Mouse (Mus musculus) G1E (cell line): ENCODE measurements around the gene Armh3. TPM values are rescaled to one million over a fixed set of nuclear protein-coding genes. Genes with fewer than 3 reads are reported as not detected.

Experiments
- ATAC-seq: 2 replicates; pipeline ENCODE4 v1.8.0; 2016; ENCODE audit warnings: mild to moderate bottlenecking; ENCODE audit not compliant: insufficient number of reproducible peaks, poor library complexity, low FRiP score, severe bottlenecking; ENCODE audit errors: extremely low read depth
- DNase-seq: peaks from one replicate; pipeline ENCODE4 v3.0.0; 2012; ENCODE audit warnings: low spot score
- H3K27me3 ChIP-seq: 2 replicates; pipeline ENCODE4 v1.6.1; 2012; ENCODE audit warnings: mild to moderate bottlenecking, low read length, inconsistent platforms; ENCODE audit not compliant: insufficient read depth
- H3K36me3 ChIP-seq: replicated peaks from 2 replicates; pipeline ENCODE3; 2012; ENCODE audit warnings: mild to moderate bottlenecking, inconsistent platforms
- H3K4me1 ChIP-seq: 2 replicates; pipeline ENCODE4 v1.6.1; 2012; ENCODE audit warnings: low read depth, low read length, inconsistent platforms, mixed read lengths; ENCODE audit not compliant: insufficient read depth
- H3K4me3 ChIP-seq: 2 replicates; pipeline ENCODE4 v1.5.1; 2012; ENCODE audit warnings: low read depth, mild to moderate bottlenecking, inconsistent platforms, low read length, moderate library complexity, mixed read lengths
- H3K9me3 ChIP-seq: replicated peaks from 2 replicates; pipeline ENCODE4 v1.6.1; 2012; ENCODE audit warnings: inconsistent platforms
- CTCF ChIP-seq: IDR thresholded peaks from 2 replicates; pipeline ENCODE4 v1.5.1; 2012; ENCODE audit warnings: low read depth, low read length, inconsistent platforms, mixed read lengths
- GATA1 ChIP-seq: IDR thresholded peaks from 2 replicates; pipeline ENCODE4 v1.6.1; 2012; ENCODE audit warnings: borderline replicate concordance, low read length, inconsistent platforms, mixed read lengths
- GATA2 ChIP-seq: IDR thresholded peaks from 2 replicates; pipeline ENCODE4 v1.6.1; 2012; ENCODE audit warnings: low read depth, low read length, inconsistent platforms, borderline replicate concordance
- POLR2AphosphoS5 ChIP-seq: IDR thresholded peaks from 2 replicates; pipeline ENCODE4 v1.6.1; 2012; ENCODE audit warnings: low read depth, low read length, inconsistent platforms; ENCODE audit not compliant: insufficient replicate concordance
- TAL1 ChIP-seq: conservative IDR thresholded peaks from 2 replicates; pipeline ENCODE4 v1.6.1; 2012; ENCODE audit warnings: low read depth, low read length, inconsistent platforms, mixed read lengths
- polyA plus RNA-seq: library from polyadenylated mRNA; stranded (reverse); fragments of >175 nt; gene quantifications from 2 replicates; pipeline ENCODE4 v1.2.3, GENCODE M21; 2012
- total RNA-seq, 2 experiments: library from RNA; stranded (forward) in 1 of 2; stranded (reverse) in 1 of 2; fragments of 200-1000 nt in 1 of 2; fragments of >200 nt in 1 of 2; fragmentation: Nextera tagmentation in 1 of 2; gene quantifications; 2 replicates each; pipeline ENCODE4 v1.2.3; 2014 to 2017

Armh3 gene
- total and polyA plus RNA-seq, 3 experiments: 1.9 to 13.0 (median 7.1) TPM

DNA sequence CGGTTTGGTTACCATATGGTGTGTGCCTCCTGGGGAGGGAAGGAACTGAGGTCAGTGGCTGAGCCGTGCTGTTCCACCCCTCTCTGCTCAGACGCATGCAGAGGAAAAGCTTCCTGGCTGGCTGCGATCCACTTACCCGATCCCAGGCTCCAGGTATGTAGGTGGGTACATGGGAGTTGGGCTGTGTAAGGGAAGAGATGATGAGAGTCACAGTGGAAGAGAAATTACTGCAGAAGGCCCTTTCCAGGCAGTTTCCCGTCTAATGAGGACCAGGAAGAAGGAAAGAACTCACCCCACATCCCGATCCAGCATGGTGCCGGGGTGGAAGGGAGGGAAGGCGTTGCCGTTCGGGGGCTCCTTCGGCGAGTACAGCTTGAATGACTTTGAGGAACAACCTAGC is 37.7 kb upstream of the Armh3 start:
- Histone ChIP-seq H3K4me1 (peaks cover 78% of the 10 kb centered on the region), H3K27me3 (no peaks in the 10 kb centered on the region), H3K4me3 (peak overlapping the region; percentile 38; the same call in 1 of the 2 replicates), H3K9me3 (no peaks in the 10 kb centered on the region), H3K36me3 (peaks cover 77% of the 10 kb centered on the region)
- DNase-seq: no peak
- no peak for ATAC-seq
- no peak for TF ChIP-seq GATA2
- no peak for TF ChIP-seq POLR2AphosphoS5
- TF ChIP-seq TAL1: no peak
- no peak for TF ChIP-seq GATA1
- TF ChIP-seq CTCF: no peak

DNA sequence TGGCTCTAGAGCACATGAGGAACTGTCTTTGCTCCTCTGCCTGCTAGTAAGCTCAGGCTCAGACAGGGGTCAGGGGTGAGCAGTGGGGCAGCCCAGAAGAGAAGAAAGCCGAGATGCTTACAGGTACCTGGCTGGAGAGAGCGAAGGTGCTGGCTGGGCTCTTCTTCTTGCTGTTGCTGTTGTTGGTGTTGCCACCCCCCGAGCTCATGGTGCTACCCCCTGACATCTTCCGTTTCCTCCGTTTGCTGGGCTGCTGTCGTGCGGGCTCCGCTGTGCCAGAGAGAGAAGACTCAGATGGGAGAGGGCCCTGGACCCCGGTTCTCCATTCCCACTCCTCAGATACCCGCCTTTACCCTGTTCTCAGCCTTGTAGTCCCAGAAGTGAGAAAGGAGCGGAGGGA is 35.6 kb upstream of the Armh3 start:
- Histone ChIP-seq H3K27me3 (no peaks in the 10 kb centered on the region), H3K4me3 (no peak overlapping the region), H3K36me3 (peaks cover 86% of the 10 kb centered on the region), H3K4me1 (peaks cover 69% of the 10 kb centered on the region), H3K9me3 (peaks cover 6% of the 10 kb centered on the region)
- no peak for DNase-seq
- TF ChIP-seq GATA1: no peak
- no peak for TF ChIP-seq POLR2AphosphoS5
- no peak for TF ChIP-seq CTCF
- no peak for TF ChIP-seq GATA2
- no peak for TF ChIP-seq TAL1
- no peak for ATAC-seq

- Histone ChIP-seq H3K9me3 (peaks cover 6% of the 10 kb centered on the region), H3K4me3 (no peak overlapping the region; the same call in 1 of the 2 replicates), H3K27me3 (no peaks in the 10 kb centered on the region), H3K36me3 (peaks cover 79% of the 10 kb centered on the region), H3K4me1 (peaks cover 63% of the 10 kb centered on the region)
- DNase-seq (no peak), ATAC-seq (no peak)
- TF ChIP-seq CTCF: no peak
- no peak for TF ChIP-seq TAL1
- no peak for TF ChIP-seq GATA1
- no peak for TF ChIP-seq POLR2AphosphoS5
- TF ChIP-seq GATA2: no peak
These were observed 34.6 kb upstream of the Armh3 start for GRCm38 (mm10) chr19:46032731-46033510.

GRCm38 (mm10) chr19:46031689-46032432 is 33.6 kb upstream of the Armh3 start:
- no peak overlapping the region for H3K4me3 ChIP-seq
- H3K36me3 ChIP-seq: peaks cover 74% of the 10 kb centered on the region
- DNase-seq (no peak), ATAC-seq (no peak)
- H3K4me1 ChIP-seq: peaks cover 58% of the 10 kb centered on the region
- peaks cover 6% of the 10 kb centered on the region for H3K9me3 ChIP-seq
- TF ChIP-seq GATA2 (no peak), GATA1 (no peak), POLR2AphosphoS5 (no peak), CTCF (no peak), TAL1 (no peak)
- H3K27me3 ChIP-seq: no peaks in the 10 kb centered on the region

DNA sequence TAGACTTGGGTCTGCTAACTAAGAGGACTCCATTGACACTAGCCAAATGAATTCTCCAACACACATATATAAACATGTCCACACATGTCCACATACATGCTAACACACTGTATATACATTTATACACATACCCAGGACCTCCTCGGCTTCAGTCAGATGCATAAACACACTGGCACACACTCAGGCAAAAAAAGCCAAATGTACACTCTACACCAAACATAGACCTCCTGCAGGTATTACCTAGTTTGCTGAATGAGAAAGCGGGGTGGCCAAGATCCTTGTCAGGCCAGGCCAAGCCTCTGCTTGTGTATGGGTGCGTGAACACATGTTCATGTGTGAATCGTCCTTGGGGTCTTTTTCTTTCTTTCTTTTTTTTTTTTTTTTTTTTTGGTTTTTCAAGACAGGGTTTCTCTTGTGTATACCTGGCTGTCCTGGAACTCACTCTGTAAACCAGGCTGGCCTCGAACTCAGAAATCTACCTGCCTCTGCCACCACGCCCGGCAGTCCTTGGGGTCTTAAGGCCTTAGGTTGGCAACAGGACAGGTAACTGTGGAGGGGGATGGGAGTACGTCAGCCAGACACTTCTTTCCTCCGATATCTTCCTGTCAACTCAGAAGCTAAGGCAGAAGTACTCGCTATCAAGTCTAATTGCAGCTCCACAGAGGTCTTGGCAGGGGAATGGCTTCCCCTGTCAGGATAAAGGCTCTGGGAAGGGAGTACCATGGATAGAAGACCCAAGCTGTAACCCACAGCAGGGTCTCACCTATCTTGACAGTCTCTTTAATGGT is 32.1 kb upstream of the Armh3 start:
- Histone ChIP-seq H3K27me3 (peaks cover 11% of the 10 kb centered on the region), H3K4me1 (peaks cover 53% of the 10 kb centered on the region), H3K4me3 (no peak overlapping the region), H3K36me3 (peaks cover 59% of the 10 kb centered on the region), H3K9me3 (peaks cover 6% of the 10 kb centered on the region)
- no peak for TF ChIP-seq TAL1
- TF ChIP-seq CTCF: no peak
- no peak for TF ChIP-seq GATA1
- no peak for TF ChIP-seq POLR2AphosphoS5
- TF ChIP-seq GATA2: no peak
- no peak for ATAC-seq
- no peak for DNase-seq
